22 mouse cellular contexts compared by ENCODE assay signal in the genomic region with DNA sequence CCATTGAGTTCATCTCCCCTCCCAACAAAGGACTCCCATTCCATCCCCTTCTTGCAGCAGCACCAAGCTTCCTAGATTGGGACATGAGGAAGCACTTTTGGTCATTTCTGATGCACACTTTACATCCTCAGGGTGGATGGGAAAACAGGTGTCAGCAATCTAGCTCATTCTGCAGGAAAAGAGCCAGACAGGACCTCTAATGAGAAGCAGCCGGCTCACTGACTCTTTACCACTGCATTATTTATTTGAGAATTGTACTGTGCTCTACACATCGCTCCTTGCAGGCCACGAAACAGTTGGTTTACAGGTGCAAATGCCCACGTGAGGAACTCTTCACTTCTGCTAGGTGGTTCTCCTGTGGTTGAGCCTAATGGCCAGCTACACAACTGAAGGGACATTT.
"Had no signal": no experiment of that assay in that cellular context is flagged by ENCODE, and none has a peak within 500 bp of the region (broad histone marks: within the 10 kb centered on the region; RNA-seq: fewer than 3 reads in every experiment).

No protein-coding gene starts in this region.

- H3K4me2 ChIP-seq: heart, embryonic 11.5 days; heart, embryonic 13.5 days; heart, embryonic 15.5 days; hindbrain, embryonic 14.5 days; limb, embryonic 13.5 days; limb, embryonic 15.5 days; liver, embryonic 12.5 days had no signal

- H3K27ac ChIP-seq: heart, embryonic 13.5 days; heart, embryonic 15.5 days; hindbrain, embryonic 14.5 days; layer of hippocampus, adult 2 months; left cerebral cortex, adult 2 months; limb, embryonic 13.5 days; limb, embryonic 15.5 days; liver, embryonic 12.5 days; liver, embryonic 14.5 days had no signal

- ATAC-seq: hindbrain, embryonic 16.5 days; intestine, embryonic 16.5 days; liver, embryonic 12.5 days had no signal

- H3K9me3 ChIP-seq: heart, embryonic 13.5 days; heart, embryonic 15.5 days; limb, embryonic 13.5 days; limb, embryonic 15.5 days; liver, embryonic 12.5 days had no signal

- DNase-seq: gastrocnemius, postnatal 14 days; gastrocnemius, postnatal 36 days; heart, adult 18-20 months; heart, postnatal 14 days; heart, postnatal 36 days; kidney, adult 18-20 months; kidney, adult 8-10 months; kidney, postnatal 10 days; kidney, postnatal 25 days; kidney, postnatal 4 days had no signal

- H3K4me1 ChIP-seq: heart, embryonic 15.5 days; limb, embryonic 15.5 days had no signal

- H3K4me3 ChIP-seq: heart, embryonic 13.5 days; heart, embryonic 15.5 days; layer of hippocampus, adult 2 months; left cerebral cortex, adult 2 months; limb, embryonic 13.5 days; limb, embryonic 15.5 days; liver, embryonic 12.5 days had no signal

- H3K9ac ChIP-seq: heart, embryonic 13.5 days; heart, embryonic 15.5 days; hindbrain, embryonic 14.5 days; limb, embryonic 13.5 days; limb, embryonic 15.5 days; liver, embryonic 12.5 days; liver, embryonic 14.5 days had no signal

- H3K27me3 ChIP-seq: heart, embryonic 13.5 days; heart, embryonic 15.5 days; limb, embryonic 13.5 days; limb, embryonic 15.5 days; liver, embryonic 12.5 days had no signal
